17 mouse cellular contexts compared by ENCODE assay signal in genomic region chr4:138324451-138324850, GRCm38 (mm10). TPM values are rescaled to one million over a fixed set of nuclear protein-coding genes. Genes with fewer than 3 reads are reported as not detected.
DNase-seq lines count a peak whose midpoint lies in the region; ATAC-seq and TF ChIP-seq lines count a peak whose summit lies in the region.
"Had no signal": no experiment of that assay in that cellular context is flagged by ENCODE, and none has a peak within 500 bp of the region (broad histone marks: within the 10 kb centered on the region; RNA-seq: fewer than 3 reads in every experiment).

No protein-coding gene starts in this region.

- no peak overlapping the region for H3ac ChIP-seq in myocyte (ENCODE audit: control insufficient read depth, insufficient read length)

- no peak overlapping the region for H3K4me3 ChIP-seq in forebrain, postnatal 0 days (ENCODE audit: low read depth, low read length)
- no peak overlapping the region for H3K4me3 ChIP-seq in forebrain, embryonic 15.5 days
- H3K4me3 ChIP-seq in heart, embryonic 13.5 days: no peak overlapping the region
- no peak overlapping the region for H3K4me3 ChIP-seq in lung, embryonic 15.5 days
- H3K4me3 ChIP-seq in myocyte: no peak overlapping the region

- H3K27ac ChIP-seq in forebrain, postnatal 0 days (ENCODE audit: low read depth, low read length): 0 out of 2 replicates have a peak overlapping the region, but pooled peaks have one; percentile 16
- no peak overlapping the region for H3K27ac ChIP-seq in forebrain, embryonic 15.5 days (replicated peaks)
- H3K27ac ChIP-seq in heart, embryonic 13.5 days (replicated peaks): peak overlapping the region; percentile 99
- peak overlapping the region; percentile 66; the same call in 1 of the 2 replicates for H3K27ac ChIP-seq in lung, embryonic 15.5 days
- H3K27ac ChIP-seq: liver, embryonic 12.5 days had no signal

- no peak for TF ChIP-seq CTCF in forebrain, postnatal 0 days (IDR thresholded peaks at IDR 0.05; ENCODE audit: low read depth)

- DNase-seq in forebrain, postnatal 0 days: no peak
- DNase-seq in heart, postnatal 25 days (ENCODE audit: low spot score): no peak
- no peak for DNase-seq in lung, adult 18-20 months
- DNase-seq: adrenal gland, adult 2 months; cerebellum, adult 8-10 months; gastrocnemius, postnatal 10 days; kidney, adult 8-10 months; kidney, postnatal 14 days; lung, postnatal 14 days; retina, postnatal 1 day; thymus, postnatal 14 days had no signal

- no peaks in the 10 kb centered on the region for H3K27me3 ChIP-seq in forebrain, postnatal 0 days (ENCODE audit: insufficient read depth, low read length)
- no peaks in the 10 kb centered on the region for H3K27me3 ChIP-seq in forebrain, embryonic 15.5 days
- H3K27me3 ChIP-seq in heart, embryonic 13.5 days (replicated peaks): peaks cover 3% of the 10 kb centered on the region; the same call in 1 of the 2 replicates
- no peaks in the 10 kb centered on the region for H3K27me3 ChIP-seq in lung, embryonic 15.5 days
- no peaks in the 10 kb centered on the region for H3K27me3 ChIP-seq in myocyte (ENCODE audit: control insufficient read depth, insufficient read depth, insufficient read length)

- H3K4me1 ChIP-seq in forebrain, postnatal 0 days (ENCODE audit: insufficient read depth): 0 out of 2 replicates have a peak, but pooled peaks cover 12% of the 10 kb centered on the region
- H3K4me1 ChIP-seq in forebrain, embryonic 15.5 days: peaks cover 32% of the 10 kb centered on the region
- peaks cover 55% of the 10 kb centered on the region for H3K4me1 ChIP-seq in heart, embryonic 13.5 days
- H3K4me1 ChIP-seq in lung, embryonic 15.5 days: peaks cover 19% of the 10 kb centered on the region

- H3K9me3 ChIP-seq in forebrain, postnatal 0 days (ENCODE audit: low read length): no peaks in the 10 kb centered on the region
- no peaks in the 10 kb centered on the region for H3K9me3 ChIP-seq in forebrain, embryonic 15.5 days
- no peaks in the 10 kb centered on the region for H3K9me3 ChIP-seq in heart, embryonic 13.5 days
- no peaks in the 10 kb centered on the region for H3K9me3 ChIP-seq in lung, embryonic 15.5 days
- H3K9me3 ChIP-seq: liver, embryonic 12.5 days had no signal

- 100% methylated on average over 3 of the region's 3 CpGs for WGBS in forebrain, postnatal 0 days
- WGBS in forebrain, embryonic 15.5 days: 86% methylated on average over 3 of the region's 3 CpGs
- 78% methylated on average over 3 of the region's 3 CpGs for WGBS in heart, embryonic 13.5 days
- WGBS in lung, embryonic 15.5 days: 81% methylated on average over 3 of the region's 3 CpGs

- no peaks in the 10 kb centered on the region for H3K79me2 ChIP-seq in myocyte (ENCODE audit: control insufficient read depth, insufficient read depth)

- H3K9ac ChIP-seq in forebrain, postnatal 0 days: no peak overlapping the region
- no peak overlapping the region for H3K9ac ChIP-seq in forebrain, embryonic 15.5 days (replicated peaks)
- 0 out of 2 replicates have a peak overlapping the region, but pooled peaks have one; percentile 69 for H3K9ac ChIP-seq in heart, embryonic 13.5 days
- H3K9ac ChIP-seq in lung, embryonic 15.5 days: no peak overlapping the region
- H3K9ac ChIP-seq: liver, embryonic 12.5 days had no signal

- no peak for TF ChIP-seq POLR2A in myocyte (IDR thresholded peaks at IDR 0.05; ENCODE audit: insufficient read length, low read depth)

- peaks cover 3% of the 10 kb centered on the region; the same call in 1 of the 2 replicates for H3K36me3 ChIP-seq in forebrain, postnatal 0 days (ENCODE audit: insufficient read depth)
- peaks cover 4% of the 10 kb centered on the region for H3K36me3 ChIP-seq in forebrain, embryonic 15.5 days
- H3K36me3 ChIP-seq in heart, embryonic 13.5 days: peaks cover 12% of the 10 kb centered on the region
- no peaks in the 10 kb centered on the region for H3K36me3 ChIP-seq in lung, embryonic 15.5 days
- H3K36me3 ChIP-seq in myocyte (ENCODE audit: control insufficient read depth, insufficient read depth): no peaks in the 10 kb centered on the region
- H3K36me3 ChIP-seq: liver, embryonic 12.5 days had no signal

- no peak overlapping the region for H3K4me2 ChIP-seq in forebrain, postnatal 0 days (ENCODE audit: low read depth)
- H3K4me2 ChIP-seq in forebrain, embryonic 15.5 days (replicated peaks): no peak overlapping the region
- H3K4me2 ChIP-seq in heart, embryonic 13.5 days: peak overlapping the region; percentile 45
- no peak overlapping the region for H3K4me2 ChIP-seq in lung, embryonic 15.5 days
- peak overlapping the region; percentile 42 for H3K4me2 ChIP-seq in myocyte (ENCODE audit: low read depth)

- intact Hi-C loops in heart, postnatal 25 days (cut with DNase I): no loop called here

- no peak for ATAC-seq in forebrain, postnatal 0 days
- ATAC-seq in forebrain, embryonic 15.5 days (replicated peaks): no peak
- no peak for ATAC-seq in heart, embryonic 13.5 days (ENCODE audit: extremely low read depth, insufficient number of reproducible peaks, low FRiP score, low TSS enrichment)
- ATAC-seq in lung, embryonic 15.5 days (ENCODE audit: borderline replicate concordance, extremely low read depth, low FRiP score, low TSS enrichment): no peak
- no peak for ATAC-seq in frontal cortex, adult (ENCODE audit: low TSS enrichment)
- ATAC-seq: liver, embryonic 12.5 days had no signal

TF ChIP-seq in myocyte, 11 proteins besides CTCF, POLR2A, EP300 and RAD21:
- TF ChIP-seq SRF (IDR thresholded peaks at IDR 0.05; ENCODE audit: control insufficient read depth, insufficient read length, low read depth) (no peak), TCF12 (IDR thresholded peaks at IDR 0.05; ENCODE audit: insufficient read depth, poor library complexity, severe bottlenecking) (no peak), MYOD1 (IDR thresholded peaks at IDR 0.05; ENCODE audit: control insufficient read depth in 1 of 3, insufficient read length in 2 of 3, low read depth in 2 of 3) (no peak), E2F4 (IDR thresholded peaks at IDR 0.05; ENCODE audit: insufficient read depth) (no peak), REST (IDR thresholded peaks at IDR 0.05; ENCODE audit: insufficient read depth, insufficient read length) (no peak), CEBPB (IDR thresholded peaks at IDR 0.05; ENCODE audit: insufficient read depth, poor library complexity, severe bottlenecking) (no peak), POLR2AphosphoS2 (IDR thresholded peaks at IDR 0.05; ENCODE audit: insufficient read length, low read depth) (no peak), MAX (IDR thresholded peaks at IDR 0.05; ENCODE audit: low read depth) (no peak), TCF3 (IDR thresholded peaks at IDR 0.05; ENCODE audit: insufficient read length, low read depth) (no peak), MYOG (IDR thresholded peaks at IDR 0.05; ENCODE audit: control insufficient read depth in 1 of 3, insufficient read depth in 1 of 3, insufficient read length in 2 of 3, low read depth in 2 of 3) (no peak), USF1 (IDR thresholded peaks at IDR 0.05; ENCODE audit: low read depth) (no peak)

RNA-seq across cellular contexts. Expression of gene Pink1, which starts 1.7 kb away (rescaled TPM):
- total RNA-seq in forebrain, postnatal 0 days (2014; rRNA removed): 224 and 230 TPM in 2 replicates
- 152 TPM in 2 replicates for polyA plus RNA-seq in forebrain, postnatal 0 days (2015; fragmentation: Nextera tagmentation; extraction: Ambion mirVana)
- polyA plus RNA-seq in forebrain, embryonic 15.5 days (2015; fragmentation: Nextera tagmentation; extraction: Ambion mirVana): 89.6 and 98.5 TPM in 2 replicates
- 67.0 and 69.5 TPM in 2 replicates for polyA plus RNA-seq in heart, embryonic 13.5 days (2015; fragmentation: Nextera tagmentation; extraction: Ambion mirVana)
- 100 to 1,000 TPM; 560 to 591 TPM for total RNA-seq in heart, postnatal 25 days (2021)
- polyA plus RNA-seq in lung, embryonic 15.5 days (2015; fragmentation: Nextera tagmentation; extraction: Ambion mirVana): 46.0 and 47.0 TPM in 2 replicates
- 60.9 TPM for polyA plus RNA-seq in myocyte (2012; fragmentation: generic; extraction: Trizol)

RNA-seq across cellular contexts. Expression of gene Ddost, which starts 19.9 kb away (rescaled TPM):
- total RNA-seq in forebrain, postnatal 0 days (2014; rRNA removed): 160 and 184 TPM in 2 replicates
- 181 and 212 TPM in 2 replicates for polyA plus RNA-seq in forebrain, postnatal 0 days (2015; fragmentation: Nextera tagmentation; extraction: Ambion mirVana)
- polyA plus RNA-seq in forebrain, embryonic 15.5 days (2015; fragmentation: Nextera tagmentation; extraction: Ambion mirVana): 178 and 183 TPM in 2 replicates
- 291 and 314 TPM in 2 replicates for polyA plus RNA-seq in heart, embryonic 13.5 days (2015; fragmentation: Nextera tagmentation; extraction: Ambion mirVana)
- total RNA-seq in heart, postnatal 25 days (2021): 10 to 100 TPM; 63.6 to 68.4 TPM
- polyA plus RNA-seq in lung, embryonic 15.5 days (2015; fragmentation: Nextera tagmentation; extraction: Ambion mirVana): 413 and 429 TPM in 2 replicates
- 162 TPM for polyA plus RNA-seq in myocyte (2012; fragmentation: generic; extraction: Trizol)

RNA-seq across cellular contexts. Expression of gene Cda, which starts 43.3 kb away (rescaled TPM):
- 3.6 TPM in 2 replicates for total RNA-seq in forebrain, postnatal 0 days (2014; rRNA removed)
- 3.2 and 4.9 TPM in 2 replicates for polyA plus RNA-seq in forebrain, postnatal 0 days (2015; fragmentation: Nextera tagmentation; extraction: Ambion mirVana)
- 1.4 and 2.2 TPM in 2 replicates for polyA plus RNA-seq in forebrain, embryonic 15.5 days (2015; fragmentation: Nextera tagmentation; extraction: Ambion mirVana)
- 13.5 and 14.3 TPM in 2 replicates for polyA plus RNA-seq in heart, embryonic 13.5 days (2015; fragmentation: Nextera tagmentation; extraction: Ambion mirVana)
- total RNA-seq in heart, postnatal 25 days (2021): 1 to 10 TPM; 1.3 to 1.8 TPM
- 21.7 and 22.9 TPM in 2 replicates for polyA plus RNA-seq in lung, embryonic 15.5 days (2015; fragmentation: Nextera tagmentation; extraction: Ambion mirVana)
- polyA plus RNA-seq in myocyte (2012; fragmentation: generic; extraction: Trizol): 6.0 TPM

Comparison
In these comparisons a context has a peak if more than half of its experiments do, and no peak if none do; other contexts are left out.
1. H3K4me2 ChIP-seq: peak in heart, embryonic 13.5 days (single experiment) and myocyte (single experiment); none in forebrain, postnatal 0 days (single experiment), forebrain, embryonic 15.5 days (single experiment) and lung, embryonic 15.5 days (single experiment).